Mouse (Mus musculus): ENCODE data around the gene Chaf1b. TPM values are rescaled to one million over a fixed set of nuclear protein-coding genes. Genes with fewer than 3 reads are reported as not detected.

Gene Chaf1b
- 5.9 TPM for polyA plus RNA-seq (2014; fragmentation: Illumina TruSeq; extraction: RNeasy Lipid Tissue Mini Kit (QIAGEN cat#74804); ENCODE audit: low read depth, low replicate concordance)

DNA sequence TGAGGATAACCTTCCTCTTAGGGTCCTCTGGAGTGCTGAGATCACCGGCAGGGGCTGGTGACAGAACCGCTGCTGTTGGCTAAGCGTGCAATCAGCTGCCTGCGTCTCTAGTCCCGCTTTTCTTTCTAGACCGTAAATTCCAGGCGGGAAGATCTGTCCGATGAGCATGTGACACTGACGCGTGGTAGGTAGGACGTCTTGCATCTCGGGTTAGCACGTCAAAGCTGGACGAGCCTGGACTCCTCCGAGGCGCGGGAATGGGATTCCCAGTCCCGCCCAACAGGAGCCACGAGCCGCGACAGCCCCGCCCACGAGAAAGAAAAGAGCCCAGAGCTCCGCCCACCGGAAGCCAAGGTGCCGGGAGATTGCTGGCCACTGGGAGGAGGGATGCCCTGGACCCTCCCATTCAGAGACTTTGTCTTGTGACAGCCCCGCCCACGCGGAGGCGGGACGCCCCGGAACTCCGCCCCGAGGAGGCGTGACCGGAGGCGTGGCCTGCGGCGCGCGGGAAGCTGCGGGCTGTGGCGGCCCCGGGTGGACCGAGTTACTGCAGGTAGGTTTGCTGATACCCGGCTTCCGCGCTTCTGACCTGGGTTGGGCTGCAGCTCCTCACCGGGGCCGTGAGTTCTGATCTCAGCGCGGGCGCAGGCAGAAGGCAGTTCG is at the start of gene Chaf1b:
Gene Chaf1b, plus strand, starts transcription at position 479 of the 663 bp plus-strand sequence.

Other genes starting within 250 kb of the Chaf1b start
- 23.9 TPM for gene Cbr3, start 200.7 kb upstream of the Chaf1b start, polyA plus RNA-seq (2014; fragmentation: Illumina TruSeq; extraction: RNeasy Lipid Tissue Mini Kit (QIAGEN cat#74804); ENCODE audit: low read depth, low replicate concordance)
- 62.4 TPM for gene Dop1b, start 172.0 kb upstream of the Chaf1b start, polyA plus RNA-seq (2014; fragmentation: Illumina TruSeq; extraction: RNeasy Lipid Tissue Mini Kit (QIAGEN cat#74804); ENCODE audit: low read depth, low replicate concordance)
- 21.9 TPM for gene Morc3, start 51.8 kb upstream of the Chaf1b start, polyA plus RNA-seq (2014; fragmentation: Illumina TruSeq; extraction: RNeasy Lipid Tissue Mini Kit (QIAGEN cat#74804); ENCODE audit: low read depth, low replicate concordance)
- 36.0 TPM for gene Cldn14, start 124.9 kb downstream of the Chaf1b start, polyA plus RNA-seq (2014; fragmentation: Illumina TruSeq; extraction: RNeasy Lipid Tissue Mini Kit (QIAGEN cat#74804); ENCODE audit: low read depth, low replicate concordance)
- gene Sim2, start 201.0 kb downstream of the Chaf1b start, polyA plus RNA-seq (2014; fragmentation: Illumina TruSeq; extraction: RNeasy Lipid Tissue Mini Kit (QIAGEN cat#74804); ENCODE audit: low read depth, low replicate concordance): 0.14 TPM

Data from adipose tissue, adult 10 weeks (tissue).